Mouse (Mus musculus) hindbrain, embryonic 14.5 days (tissue): Measurements from ENCODE around the gene Smyd3. TPM values are rescaled to one million over a fixed set of nuclear protein-coding genes. Genes with fewer than 3 reads are reported as not detected.

Experiments
- ATAC-seq: fragments of 200-750 bp; cut with Nextera tagmentation; 2 replicates; pipeline ENCODE4 v1.8.0; 2017; ENCODE audit warnings: moderate number of reproducible peaks, mild to moderate bottlenecking, moderate TSS enrichment, moderate library complexity; ENCODE audit not compliant: low FRiP score
- DNase-seq: peaks from one replicate; pipeline ENCODE4 v3.0.0-alpha.2; 2015; ENCODE audit warnings: low spot score
- H3K27ac ChIP-seq: fragments of 300-500 bp; sonication (generic); 2 replicates; pipeline ENCODE4 v1.5.1; 2014; ENCODE audit warnings: mild to moderate bottlenecking, moderate library complexity
- H3K27me3 ChIP-seq: fragments of 300-500 bp; sonication (generic); 2 replicates; pipeline ENCODE4 v1.6.1; 2014; ENCODE audit warnings: mild to moderate bottlenecking, low read length, mixed read lengths; ENCODE audit not compliant: control insufficient read depth, insufficient read depth
- H3K36me3 ChIP-seq: fragments of 300-500 bp; sonication (generic); replicated peaks from 2 replicates; pipeline ENCODE4 v1.6.1; 2014; ENCODE audit not compliant: control insufficient read depth, insufficient read depth
- H3K4me1 ChIP-seq: fragments of 300-500 bp; sonication (generic); replicated peaks from 2 replicates; pipeline ENCODE4 v1.6.1; 2014; ENCODE audit warnings: antibody characterized with exemption, low read length, mixed read lengths; ENCODE audit not compliant: control insufficient read depth, insufficient read depth
- H3K4me2 ChIP-seq: fragments of 300-500 bp; sonication (generic); replicated peaks from 2 replicates; pipeline ENCODE4 v1.6.1; 2014; ENCODE audit warnings: mild to moderate bottlenecking, moderate library complexity
- H3K4me3 ChIP-seq: fragments of 300-500 bp; sonication (generic); replicated peaks from 2 replicates; pipeline ENCODE4 v1.5.1; 2014; ENCODE audit warnings: mild to moderate bottlenecking, low read length
- H3K9ac ChIP-seq: fragments of 300-500 bp; sonication (generic); 2 replicates; pipeline ENCODE4 v1.6.1; 2014
- H3K9me3 ChIP-seq: fragments of 300-500 bp; sonication (generic); 2 replicates; pipeline ENCODE4 v1.6.1; 2016; ENCODE audit warnings: low read length; ENCODE audit not compliant: control insufficient read depth
- WGBS: fragments of 180-500 bp; shearing (Covaris S2); extraction: QIAGEN DNeasy Blood & Tissue Kit; methylation state at CpG from one replicate; pipeline ENCODE4 v1.1.7; 2014; 5-methylcytosine and 5-hydroxymethylcytosine counted together
- polyA plus RNA-seq: library from polyadenylated mRNA; unstranded; fragments of >200 nt; fragmentation: Nextera tagmentation; extraction: Ambion mirVana; gene quantifications from 2 replicates; pipeline ENCODE4 v1.2.1, GENCODE M21; 2014

Smyd3 gene
- polyA plus RNA-seq, 1 experiment from 2014 or later = 25.4 TPM

- no peak overlapping the region for H3K4me3 ChIP-seq
- DNase-seq = no peak
- WGBS = 87% methylated on average over 3 of the region's 3 CpGs
- no peak overlapping the region for H3K9ac ChIP-seq
- no peak overlapping the region for H3K27ac ChIP-seq
- no peaks in the 10 kb centered on the region for H3K36me3 ChIP-seq
- H3K4me1 ChIP-seq = peaks cover 7% of the 10 kb centered on the region
- no peak for ATAC-seq
- H3K4me2 ChIP-seq = no peak overlapping the region
- no peaks in the 10 kb centered on the region for H3K27me3 ChIP-seq
- H3K9me3 ChIP-seq = no peaks in the 10 kb centered on the region
These were observed 462.1 kb downstream of the Smyd3 start for GRCm38 (mm10) chr1:179055760-179056159.

GRCm38 (mm10) chr1:179054385-179055116 lies 463.3 kb downstream of the Smyd3 start:
- no peaks in the 10 kb centered on the region for H3K27me3 ChIP-seq
- DNase-seq (no peak), ATAC-seq (no peak)
- H3K27ac ChIP-seq = no peak overlapping the region
- no peaks in the 10 kb centered on the region for H3K9me3 ChIP-seq
- H3K9ac ChIP-seq = no peak overlapping the region
- H3K4me2 ChIP-seq = no peak overlapping the region
- H3K4me3 ChIP-seq = no peak overlapping the region
- WGBS = 66% methylated on average over 7 of the region's 7 CpGs
- no peaks in the 10 kb centered on the region for H3K36me3 ChIP-seq
- no peaks in the 10 kb centered on the region for H3K4me1 ChIP-seq

GRCm38 (mm10) chr1:179052545-179053180 lies 465.2 kb downstream of the Smyd3 start:
- Histone ChIP-seq H3K36me3 (no peaks in the 10 kb centered on the region), H3K27me3 (no peaks in the 10 kb centered on the region), H3K4me1 (no peaks in the 10 kb centered on the region), H3K4me2 (no peak overlapping the region), H3K27ac (no peak overlapping the region), H3K4me3 (no peak overlapping the region), H3K9ac (no peak overlapping the region), H3K9me3 (no peaks in the 10 kb centered on the region)
- DNase-seq (no peak), ATAC-seq (no peak)
- 98% methylated on average over 6 of the region's 6 CpGs for WGBS

GRCm38 (mm10) chr1:179047931-179048596 lies 469.8 kb downstream of the Smyd3 start:
- no peak overlapping the region for H3K27ac ChIP-seq
- no peak for ATAC-seq
- no peaks in the 10 kb centered on the region for H3K36me3 ChIP-seq
- no peak overlapping the region for H3K4me2 ChIP-seq
- no peaks in the 10 kb centered on the region; the same call in 1 of the 2 replicates for H3K4me1 ChIP-seq
- DNase-seq = no peak
- no peak overlapping the region for H3K9ac ChIP-seq
- H3K27me3 ChIP-seq = no peaks in the 10 kb centered on the region
- 96% methylated on average over 13 of the region's 13 CpGs for WGBS
- H3K9me3 ChIP-seq = no peaks in the 10 kb centered on the region
- no peak overlapping the region for H3K4me3 ChIP-seq

- WGBS = 50% methylated on average over 17 of the region's 17 CpGs
- no peak for ATAC-seq
These were observed 471.8 kb downstream of the Smyd3 start for GRCm38 (mm10) chr1:179045856-179046714.

GRCm38 (mm10) chr1:179044165-179044564 lies 473.7 kb downstream of the Smyd3 start:
- H3K36me3 ChIP-seq = no peaks in the 10 kb centered on the region
- no peaks in the 10 kb centered on the region for H3K27me3 ChIP-seq
- ATAC-seq (no peak), DNase-seq (no peak)
- H3K4me2 ChIP-seq = no peak overlapping the region
- no peak overlapping the region for H3K27ac ChIP-seq
- H3K9ac ChIP-seq = no peak overlapping the region
- WGBS = 74% methylated on average over 5 of the region's 5 CpGs
- H3K4me1 ChIP-seq = peaks cover 9% of the 10 kb centered on the region
- no peaks in the 10 kb centered on the region for H3K9me3 ChIP-seq
- no peak overlapping the region for H3K4me3 ChIP-seq

More at GRCm38 (mm10) chr1:179045856-179046714, 471.8 kb downstream of the Smyd3 start:
- no peaks in the 10 kb centered on the region for H3K27me3 ChIP-seq
- H3K36me3 ChIP-seq = no peaks in the 10 kb centered on the region
- H3K4me3 ChIP-seq = no peak overlapping the region
- H3K9me3 ChIP-seq = no peaks in the 10 kb centered on the region
- no peak overlapping the region for H3K4me2 ChIP-seq
- peaks cover 8% of the 10 kb centered on the region for H3K4me1 ChIP-seq
- DNase-seq = no peak
- no peak overlapping the region for H3K9ac ChIP-seq
- no peak overlapping the region for H3K27ac ChIP-seq

- H3K4me1 ChIP-seq = peaks cover 9% of the 10 kb centered on the region
- H3K9me3 ChIP-seq = no peaks in the 10 kb centered on the region
These were observed 474.2 kb downstream of the Smyd3 start for GRCm38 (mm10) chr1:179043644-179044043.

GRCm38 (mm10) chr1:179041905-179042337 lies 475.9 kb downstream of the Smyd3 start:
- H3K27ac ChIP-seq = no peak overlapping the region
- 67% methylated on average over 8 of the region's 8 CpGs for WGBS
- H3K4me1 ChIP-seq = peaks cover 9% of the 10 kb centered on the region
- ATAC-seq = peak; percentile 38; the same call in 1 of the 2 replicates
- no peaks in the 10 kb centered on the region for H3K27me3 ChIP-seq
- no peak for DNase-seq
- H3K36me3 ChIP-seq = no peaks in the 10 kb centered on the region
- H3K4me2 ChIP-seq = no peak overlapping the region
- no peak overlapping the region for H3K9ac ChIP-seq
- H3K4me3 ChIP-seq = no peak overlapping the region
- H3K9me3 ChIP-seq = no peaks in the 10 kb centered on the region

More at GRCm38 (mm10) chr1:179043644-179044043, 474.2 kb downstream of the Smyd3 start:
- H3K4me3 ChIP-seq = no peak overlapping the region
- DNase-seq (no peak), ATAC-seq (no peak)
- WGBS = 63% methylated on average over 12 of the region's 12 CpGs
- H3K27ac ChIP-seq = no peak overlapping the region
- no peak overlapping the region for H3K4me2 ChIP-seq
- H3K27me3 ChIP-seq = no peaks in the 10 kb centered on the region
- H3K9ac ChIP-seq = no peak overlapping the region
- no peaks in the 10 kb centered on the region for H3K36me3 ChIP-seq
